Mouse (Mus musculus): ENCODE data around the gene Plxna1.

DNA sequence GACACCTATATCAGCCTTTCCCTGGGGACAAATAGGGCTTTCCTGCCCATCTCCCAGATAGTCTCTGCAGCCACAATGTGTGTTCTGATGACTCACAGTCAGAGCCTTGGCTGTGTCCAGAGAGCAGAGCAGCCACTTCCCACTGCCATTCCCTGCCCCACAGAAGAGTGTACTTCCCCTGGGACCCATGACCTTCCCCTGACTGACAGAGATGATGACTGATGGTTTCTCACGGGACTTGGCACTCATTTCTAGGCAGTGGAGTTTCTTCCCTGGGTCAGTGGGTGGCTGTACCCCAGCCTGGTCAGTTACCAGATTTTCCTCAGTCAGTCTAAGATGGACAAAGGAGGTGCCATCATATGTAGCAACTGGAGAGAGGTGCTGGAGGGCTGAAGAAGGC, 67.8 kb downstream of the Plxna1 start:
- TF ChIP-seq CTCF (IDR thresholded peaks at IDR 0.05 in 2 of 3, conservative IDR thresholded peaks at IDR 0.05 in 1 of 3; ENCODE audit: control insufficient read depth in 1 of 3, insufficient read depth in 1 of 3, low read depth in 2 of 3, low read length in 3 of 3, poor library complexity in 1 of 3, severe bottlenecking in 1 of 3), result no peak
- no peak for TF ChIP-seq MAX (IDR thresholded peaks at IDR 0.05; ENCODE audit: low read length)
- no peak for TF ChIP-seq POLR2AphosphoS2 (IDR thresholded peaks at IDR 0.05; ENCODE audit: low read length)
- TF ChIP-seq GATA1 (IDR thresholded peaks at IDR 0.05; ENCODE audit: low read depth, low read length), result no peak
- no peak for TF ChIP-seq GABPA (IDR thresholded peaks at IDR 0.05; ENCODE audit: low read depth, low read length)
- no peak for TF ChIP-seq CHD2 (IDR thresholded peaks at IDR 0.05; ENCODE audit: low read length)
- TF ChIP-seq E2F4 (IDR thresholded peaks at IDR 0.05; ENCODE audit: borderline replicate concordance, low read depth, low read length), result no peak
- no peak for TF ChIP-seq ZNF384 (IDR thresholded peaks at IDR 0.05; ENCODE audit: low read depth, low read length)
- no peak for TF ChIP-seq POLR2A (IDR thresholded peaks at IDR 0.05; ENCODE audit: control insufficient read depth in 1 of 2, insufficient read depth in 1 of 2, low read depth in 1 of 2, low read length in 2 of 2, poor library complexity in 1 of 2)
- no peak for TF ChIP-seq EP300 (IDR thresholded peaks at IDR 0.05; ENCODE audit: low read depth in 1 of 2, low read length in 2 of 2)
- no peak for TF ChIP-seq MAFK (IDR thresholded peaks at IDR 0.05; ENCODE audit: borderline replicate concordance, low read depth, low read length)

All from MEL (cell line).